Mouse (Mus musculus): Measurements from ENCODE around the gene Tmem179b.
"Not testable (repeated sequence)": the region's sequence is repeated elsewhere in the genome, so short reads cannot be mapped to it uniquely, and the experiment has no call there.

Tmem179b gene

GRCm38 (mm10) chr19:8728335-8729099 lies 45.8 kb downstream of the Tmem179b start:
- DNase-seq, result not testable (repeated sequence)

DNA sequence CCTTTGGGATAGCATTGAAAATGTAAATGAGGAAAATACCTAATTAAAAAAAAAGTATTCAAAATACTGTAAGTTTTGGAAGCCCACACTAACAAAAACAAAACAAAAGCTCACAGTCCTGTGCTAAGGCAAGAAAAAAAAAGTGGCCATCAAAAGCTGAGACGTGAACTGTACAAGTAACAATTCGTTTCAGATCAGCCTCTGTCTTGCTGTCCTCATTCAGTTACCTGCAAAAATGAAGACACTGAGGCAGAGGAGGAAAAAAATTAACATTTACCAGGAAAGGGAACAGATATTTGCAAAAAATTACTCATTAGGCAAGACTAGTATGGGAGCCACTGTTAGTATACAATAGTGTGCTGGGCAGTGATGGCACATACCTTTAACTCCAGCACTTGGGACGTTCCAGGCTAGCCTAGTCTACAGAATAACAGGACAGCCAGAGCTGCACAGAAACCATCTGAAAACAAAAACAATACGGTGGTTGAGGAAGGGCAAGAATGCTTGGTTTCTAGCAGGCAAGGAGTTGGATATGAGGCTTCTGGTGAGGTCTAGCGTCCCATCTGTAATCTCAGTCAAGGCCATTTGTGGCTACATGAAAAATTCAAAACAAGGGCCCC lies 46.7 kb downstream of the Tmem179b start:
- DNase-seq, result no peak

DNA sequence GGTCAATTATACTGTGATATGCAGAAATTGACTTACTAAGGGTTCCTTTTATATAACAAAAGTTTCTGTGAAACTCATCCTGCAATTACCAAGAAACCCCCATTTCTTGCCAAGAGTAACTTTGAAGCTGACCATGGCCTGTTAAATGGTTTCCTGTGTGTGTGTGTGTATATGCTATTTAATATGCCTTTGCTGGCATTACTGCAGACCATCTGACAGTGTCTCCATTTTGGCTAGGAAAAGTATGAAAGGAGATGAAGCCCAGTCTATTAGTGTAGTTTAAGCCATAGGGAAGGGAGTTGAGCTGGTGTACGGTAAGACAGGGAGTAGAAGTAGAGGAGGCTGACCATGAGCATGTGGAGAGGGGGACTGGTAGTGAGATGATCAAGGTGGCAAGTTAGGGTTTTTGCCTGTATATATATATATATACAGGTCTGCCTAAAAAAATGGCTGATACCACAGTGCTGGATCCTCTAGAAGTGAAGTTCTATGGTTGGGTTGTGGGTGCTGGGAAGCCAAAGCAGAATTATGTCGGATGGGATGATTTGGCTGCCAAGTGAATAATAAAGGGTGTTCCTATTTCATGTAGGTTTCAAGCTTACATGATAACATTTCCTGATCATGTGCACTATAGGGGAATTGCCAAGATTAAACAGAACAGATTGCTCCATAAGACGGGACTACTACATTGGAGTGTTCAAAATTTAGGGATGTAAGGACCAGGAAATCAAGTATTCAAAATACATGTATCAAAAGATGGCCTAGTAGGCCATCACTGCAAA lies 47.5 kb downstream of the Tmem179b start:
- no peak for DNase-seq

GRCm38 (mm10) chr19:8725081-8725613 lies 49.1 kb downstream of the Tmem179b start:
- DNase-seq, result no peak

DNA sequence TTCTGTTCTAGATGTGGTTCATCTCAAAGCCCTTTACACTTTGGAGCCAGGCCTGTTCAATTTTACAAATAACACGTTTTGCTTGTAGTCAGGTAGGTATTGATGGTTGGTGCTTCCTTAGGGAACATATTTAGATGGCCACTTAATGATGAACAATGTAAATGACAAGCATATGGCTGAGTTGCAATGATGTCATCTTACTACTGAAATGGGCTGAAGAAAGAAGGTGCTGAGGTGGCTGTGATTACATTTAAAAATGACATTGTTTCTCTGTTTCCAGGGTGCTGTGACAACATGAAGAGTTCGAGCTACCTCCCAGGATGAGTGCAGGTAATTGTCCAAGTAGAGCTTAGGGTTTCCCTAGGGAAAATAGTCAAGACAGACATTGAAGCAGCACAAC lies 49.9 kb downstream of the Tmem179b start:
- no peak for DNase-seq

GRCm38 (mm10) chr19:8723574-8724346 lies 50.5 kb downstream of the Tmem179b start:
- DNase-seq, result peak in 1 of 2 experiments; percentile 22

- peak; percentile 93 to 97 for DNase-seq
Observed at GRCm38 (mm10) chr19:8722907-8723573, 51.2 kb downstream of the Tmem179b start, which contains the start of gene Slc3a2. Gene Slc3a2 (minus strand): TSS chr19:8723369.

DNA sequence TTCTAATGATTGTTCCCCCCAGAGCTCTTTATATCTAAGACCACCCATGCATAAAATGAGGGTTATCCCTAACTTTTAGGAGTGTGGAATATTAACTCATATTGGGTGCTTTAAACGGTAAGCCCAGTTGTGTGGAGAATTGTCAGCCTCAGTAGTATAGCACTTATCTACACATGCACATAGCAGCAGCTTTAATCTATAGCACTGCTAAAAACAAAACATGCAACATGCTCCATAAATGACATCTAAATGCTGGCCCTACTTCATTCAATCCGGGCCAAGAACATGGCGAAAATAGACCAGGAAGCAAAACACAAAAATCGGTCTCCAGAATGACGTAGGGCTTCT lies 51.7 kb downstream of the Tmem179b start:
- no peak for DNase-seq
